ENCODE assay signal across 8 mouse cellular contexts in the genomic region with DNA sequence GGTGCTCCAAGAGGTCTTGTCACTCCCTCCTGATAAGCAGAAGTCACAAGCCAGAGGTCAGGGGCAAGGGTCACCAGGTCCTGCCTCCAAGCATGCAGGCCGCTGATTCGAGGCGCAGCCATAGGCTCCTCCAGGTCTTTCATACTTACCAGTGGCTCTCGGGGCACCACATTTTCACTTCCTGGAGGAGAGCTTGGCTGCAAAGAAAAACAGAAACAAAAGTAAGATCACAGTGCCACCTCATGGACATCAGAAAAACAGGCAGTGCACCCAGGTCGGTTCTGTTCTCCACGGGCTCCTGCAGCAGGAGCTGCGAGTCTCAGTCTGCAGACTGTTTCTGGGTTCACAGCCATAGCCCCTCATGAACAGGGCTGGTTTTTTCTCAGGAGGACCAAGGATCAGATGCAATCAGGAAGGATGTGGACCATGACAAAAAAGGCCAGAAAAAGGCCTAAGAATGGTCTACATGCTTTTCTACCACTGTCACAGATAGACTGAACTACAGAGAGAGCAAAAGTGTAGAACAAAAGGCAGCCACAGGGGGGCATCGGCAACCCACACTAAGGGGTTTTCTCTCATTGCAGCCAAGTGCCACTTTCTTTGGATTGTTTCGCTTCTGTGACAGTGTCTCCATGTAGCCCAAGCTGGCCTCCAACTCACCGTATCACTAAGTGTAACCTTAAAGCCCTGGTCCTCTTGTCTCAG. TPM values are rescaled to one million over a fixed set of nuclear protein-coding genes. Genes with fewer than 3 reads are reported as not detected.
DNase-seq lines count a peak whose midpoint lies in the region; ATAC-seq and TF ChIP-seq lines count a peak whose summit lies in the region.

No protein-coding gene starts in this region.

- no peak overlapping the region for H3K4me3 ChIP-seq in forebrain, embryonic 15.5 days
- H3K4me3 ChIP-seq in liver, postnatal 0 days (ENCODE audit: low read depth, low read length) = no peak overlapping the region
- no peak overlapping the region for H3K4me3 ChIP-seq in neural tube, embryonic 14.5 days (ENCODE audit: low read depth, low read length)
- no peak overlapping the region for H3K4me3 ChIP-seq in testis, adult 2 months (ENCODE audit: control insufficient read depth, low read depth, low read length)

- H3K36me3 ChIP-seq in forebrain, embryonic 15.5 days = no peaks in the 10 kb centered on the region
- H3K36me3 ChIP-seq in liver, postnatal 0 days (replicated peaks; ENCODE audit: insufficient read depth, low read length) = peaks cover 23% of the 10 kb centered on the region
- no peaks in the 10 kb centered on the region for H3K36me3 ChIP-seq in neural tube, embryonic 14.5 days (ENCODE audit: control insufficient read depth, insufficient read depth, low read length)
- no peaks in the 10 kb centered on the region; the same call in 1 of the 2 replicates for H3K36me3 ChIP-seq in testis, adult 2 months (ENCODE audit: control insufficient read depth, insufficient read depth, low read length)

- no peaks in the 10 kb centered on the region for H3K27me3 ChIP-seq in forebrain, embryonic 15.5 days
- no peaks in the 10 kb centered on the region for H3K27me3 ChIP-seq in liver, postnatal 0 days (ENCODE audit: insufficient read depth, low read length)
- no peaks in the 10 kb centered on the region for H3K27me3 ChIP-seq in neural tube, embryonic 14.5 days (ENCODE audit: control insufficient read depth, insufficient read depth, low read length)
- H3K27me3 ChIP-seq in testis, adult 2 months (ENCODE audit: control insufficient read depth, insufficient read depth, low read length) = no peaks in the 10 kb centered on the region

- DNase-seq in CD8-positive naive resting alpha-beta T cell, adult 2 months (ENCODE audit: low read depth in 2 of 2, low spot score in 2 of 2) = peak; percentile 64 to 77
- peak; percentile 42 for DNase-seq in c-Kit-positive CD71-positive TER-119-positive erythroid progenitor cells, embryonic 14.5 days (ENCODE audit: low spot score)
- peak; percentile 44 for DNase-seq in heart, postnatal 25 days (ENCODE audit: low spot score)
- peak; percentile 82 for DNase-seq in layer of hippocampus, adult 11-12 months (ENCODE audit: low spot score)
- DNase-seq in liver, postnatal 0 days = peak; percentile 72

- TF ChIP-seq CTCF in liver, postnatal 0 days (IDR thresholded peaks at IDR 0.05; ENCODE audit: low read depth) = peak; percentile 51
- peak; percentile 20; the same call in 1 of the 2 replicates for TF ChIP-seq CTCF in testis, adult 2 months (IDR thresholded peaks at IDR 0.05; ENCODE audit: control insufficient read depth, insufficient read depth, insufficient replicate concordance, low read depth, low read length)

- H3K27ac ChIP-seq in forebrain, embryonic 15.5 days (replicated peaks) = no peak overlapping the region
- H3K27ac ChIP-seq in liver, postnatal 0 days (ENCODE audit: low read depth) = no peak overlapping the region
- no peak overlapping the region for H3K27ac ChIP-seq in neural tube, embryonic 14.5 days (ENCODE audit: low read depth, low read length)
- no peak overlapping the region for H3K27ac ChIP-seq in testis, adult 2 months (ENCODE audit: control insufficient read depth, insufficient read depth, low read depth, low read length)

- ATAC-seq in forebrain, embryonic 15.5 days (replicated peaks) = peak; percentile 79
- peak; percentile 70 for ATAC-seq in liver, postnatal 0 days
- ATAC-seq in neural tube, embryonic 14.5 days (ENCODE audit: low read depth) = peak; percentile 63

- H3K9me3 ChIP-seq in forebrain, embryonic 15.5 days = no peaks in the 10 kb centered on the region
- no peaks in the 10 kb centered on the region for H3K9me3 ChIP-seq in liver, postnatal 0 days (ENCODE audit: low read length)
- H3K9me3 ChIP-seq in neural tube, embryonic 14.5 days (ENCODE audit: control insufficient read depth, low read length) = no peaks in the 10 kb centered on the region

- no peak for TF ChIP-seq POLR2A in testis, adult 2 months (IDR thresholded peaks at IDR 0.05; ENCODE audit: control insufficient read depth, low read depth, low read length)

- no peak for TF ChIP-seq EP300 in liver, postnatal 0 days (IDR thresholded peaks at IDR 0.05; ENCODE audit: low read depth)

- no peak overlapping the region for H3K9ac ChIP-seq in forebrain, embryonic 15.5 days (replicated peaks)
- no peak overlapping the region for H3K9ac ChIP-seq in liver, postnatal 0 days (replicated peaks)
- no peak overlapping the region for H3K9ac ChIP-seq in neural tube, embryonic 14.5 days (replicated peaks; ENCODE audit: low read depth, low read length)

- intact Hi-C loops in heart, postnatal 25 days (cut with DNase I) = loop anchor here (1.0 to 5.0 kb wide), 3 partner anchors 44 to 371 kb away; no protein-coding TSS in a partner anchor

- peaks cover 10% of the 10 kb centered on the region; the same call in 1 of the 2 replicates for H3K4me1 ChIP-seq in forebrain, embryonic 15.5 days
- peaks cover 16% of the 10 kb centered on the region for H3K4me1 ChIP-seq in liver, postnatal 0 days (ENCODE audit: insufficient read depth)
- no peaks in the 10 kb centered on the region for H3K4me1 ChIP-seq in neural tube, embryonic 14.5 days (ENCODE audit: control insufficient read depth, insufficient read depth, low read length)
- H3K4me1 ChIP-seq in testis, adult 2 months (ENCODE audit: control insufficient read depth, insufficient read depth, low read length) = no peaks in the 10 kb centered on the region; the same call in 1 of the 2 replicates

- no peak overlapping the region for H3K4me2 ChIP-seq in forebrain, embryonic 15.5 days (replicated peaks)
- peak overlapping the region; percentile 23; the same call in 1 of the 2 replicates for H3K4me2 ChIP-seq in liver, postnatal 0 days (ENCODE audit: low read depth, low read length)
- no peak overlapping the region for H3K4me2 ChIP-seq in neural tube, embryonic 14.5 days (ENCODE audit: low read depth, low read length)

- WGBS in forebrain, embryonic 15.5 days = 20% methylated on average over 10 of the region's 10 CpGs
- 33% methylated on average over 10 of the region's 10 CpGs for WGBS in liver, postnatal 0 days (ENCODE audit: insufficient replicate concordance)
- WGBS in neural tube, embryonic 14.5 days = 22% methylated on average over 10 of the region's 10 CpGs

RNA-seq across cellular contexts. Expression of a gene that starts 23.7 kb away (rescaled TPM):
- polyA plus RNA-seq in forebrain, embryonic 15.5 days (2015; fragmentation: Nextera tagmentation; extraction: Ambion mirVana) = 53.4 and 54.2 TPM in 2 replicates
- total RNA-seq in heart, postnatal 25 days (2021) = 10 to 100 TPM; 19.4 to 20.1 TPM
- polyA plus RNA-seq in liver, postnatal 0 days (2015; fragmentation: Nextera tagmentation; extraction: Ambion mirVana) = 47.5 and 53.6 TPM in 2 replicates
- 40.9 and 44.4 TPM in 2 replicates for polyA plus RNA-seq in neural tube, embryonic 14.5 days (2014; fragmentation: Nextera tagmentation; extraction: Ambion mirVana)
- 20.5 and 22.9 TPM in 2 replicates for polyA plus RNA-seq in testis, adult 2 months (2012; rRNA removed)

RNA-seq across cellular contexts. Expression of a gene that starts 27.9 kb away (rescaled TPM):
- 24.2 and 25.0 TPM in 2 replicates for polyA plus RNA-seq in forebrain, embryonic 15.5 days (2015; fragmentation: Nextera tagmentation; extraction: Ambion mirVana)
- total RNA-seq in heart, postnatal 25 days (2021) = 10 to 100 TPM; 41.3 to 41.5 TPM
- 12.5 and 13.4 TPM in 2 replicates for polyA plus RNA-seq in liver, postnatal 0 days (2015; fragmentation: Nextera tagmentation; extraction: Ambion mirVana)
- polyA plus RNA-seq in neural tube, embryonic 14.5 days (2014; fragmentation: Nextera tagmentation; extraction: Ambion mirVana) = 23.8 and 28.0 TPM in 2 replicates
- 7.4 and 8.2 TPM in 2 replicates for polyA plus RNA-seq in testis, adult 2 months (2012; rRNA removed)

RNA-seq across cellular contexts. Expression of a gene that starts 50.5 kb away (rescaled TPM):
- 1.2 and 1.3 TPM in 2 replicates for polyA plus RNA-seq in forebrain, embryonic 15.5 days (2015; fragmentation: Nextera tagmentation; extraction: Ambion mirVana)
- under 1 TPM in 1 of 2 experiments, not detected in 1; 0.39 TPM for total RNA-seq in heart, postnatal 25 days (2021)
- not detected in 2 replicates for polyA plus RNA-seq in liver, postnatal 0 days (2015; fragmentation: Nextera tagmentation; extraction: Ambion mirVana)
- polyA plus RNA-seq in neural tube, embryonic 14.5 days (2014; fragmentation: Nextera tagmentation; extraction: Ambion mirVana) = 0.86 TPM in 1 of 2 replicates, not detected in the other
- not detected in 2 replicates for polyA plus RNA-seq in testis, adult 2 months (2012; rRNA removed)
